Mouse (Mus musculus): ENCODE measurements around the gene Eid2. TPM values are rescaled to one million over a fixed set of nuclear protein-coding genes. Genes with fewer than 3 reads are reported as not detected.

The Eid2 gene
- polyA plus RNA-seq, 1 experiment from 2014 or later = 1.9 TPM

GRCm38 (mm10) chr7:28301616-28302433 lies 34.1 kb downstream of the Eid2 start, which contains the start of gene Dll3:
Dll3 (minus strand) TSS chr7:28302238.
- Histone ChIP-seq H3K27ac (replicated peaks) (peak within 1 kb of the TSS; percentile 93), H3K4me3 (peak within 1 kb of the TSS; percentile 63), H3K4me1 (peaks cover 70% of the 10 kb centered on the region), H3K27me3 (ENCODE audit: low read depth, poor library complexity, severe bottlenecking) (peaks cover 56% of the 10 kb centered on the region), H3K36me3 (peaks cover 47% of the 10 kb centered on the region), H3K9me3 (replicated peaks) (no peaks in the 10 kb centered on the region)
- DNase-seq (ENCODE audit: low spot score) = peak; percentile 85
- WGBS = under 1% methylated on average over 30 of the region's 30 CpGs

- H3K27ac ChIP-seq (replicated peaks) = no peak overlapping the region
- H3K36me3 ChIP-seq = peaks cover 67% of the 10 kb centered on the region
- no peak for DNase-seq (ENCODE audit: low spot score)
- no peak overlapping the region for H3K4me3 ChIP-seq
- H3K27me3 ChIP-seq (ENCODE audit: low read depth, poor library complexity, severe bottlenecking) = peaks cover 18% of the 10 kb centered on the region
- WGBS = 92% methylated on average over 10 of the region's 10 CpGs
- H3K9me3 ChIP-seq (replicated peaks) = no peaks in the 10 kb centered on the region
- peaks cover 84% of the 10 kb centered on the region for H3K4me1 ChIP-seq
These were observed 38.0 kb downstream of the Eid2 start for GRCm38 (mm10) chr7:28305641-28306040.

GRCm38 (mm10) chr7:28306216-28306615 lies 38.5 kb downstream of the Eid2 start:
- H3K9me3 ChIP-seq (replicated peaks) = no peaks in the 10 kb centered on the region
- DNase-seq (ENCODE audit: low spot score) = no peak
- peaks cover 12% of the 10 kb centered on the region for H3K27me3 ChIP-seq (ENCODE audit: low read depth, poor library complexity, severe bottlenecking)
- H3K4me3 ChIP-seq = no peak overlapping the region
- WGBS = 94% methylated on average over 8 of the region's 8 CpGs
- H3K36me3 ChIP-seq = peaks cover 67% of the 10 kb centered on the region
- H3K4me1 ChIP-seq = peaks cover 84% of the 10 kb centered on the region
- H3K27ac ChIP-seq (replicated peaks) = no peak overlapping the region

GRCm38 (mm10) chr7:28309737-28310136 lies 42.1 kb downstream of the Eid2 start:
- peaks cover 69% of the 10 kb centered on the region for H3K36me3 ChIP-seq
- H3K4me3 ChIP-seq = peak overlapping the region; percentile 99
- 78% methylated on average over 9 of the region's 9 CpGs for WGBS
- H3K4me1 ChIP-seq = peaks cover 64% of the 10 kb centered on the region
- no peaks in the 10 kb centered on the region for H3K27me3 ChIP-seq (ENCODE audit: low read depth, poor library complexity, severe bottlenecking)
- peak overlapping the region; percentile 94 for H3K27ac ChIP-seq (replicated peaks)
- no peaks in the 10 kb centered on the region for H3K9me3 ChIP-seq (replicated peaks)
- peak; percentile 42 for DNase-seq (ENCODE audit: low spot score)

GRCm38 (mm10) chr7:28311151-28311925 lies 43.7 kb downstream of the Eid2 start:
- H3K4me1 ChIP-seq = peaks cover 51% of the 10 kb centered on the region
- H3K27me3 ChIP-seq (ENCODE audit: low read depth, poor library complexity, severe bottlenecking) = no peaks in the 10 kb centered on the region
- H3K9me3 ChIP-seq (replicated peaks) = no peaks in the 10 kb centered on the region
- WGBS = 8% methylated on average over 35 of the region's 35 CpGs
- H3K36me3 ChIP-seq = peaks cover 69% of the 10 kb centered on the region
- H3K4me3 ChIP-seq = peak overlapping the region; percentile 99
- H3K27ac ChIP-seq (replicated peaks) = peak overlapping the region; percentile 94
- no peak for DNase-seq (ENCODE audit: low spot score)

- Histone ChIP-seq H3K27ac (replicated peaks) (peak within 1 kb of the TSS; percentile 94), H3K4me1 (peaks cover 50% of the 10 kb centered on the region), H3K4me3 (peak within 1 kb of the TSS; percentile 99), H3K27me3 (ENCODE audit: low read depth, poor library complexity, severe bottlenecking) (no peaks in the 10 kb centered on the region), H3K36me3 (peaks cover 69% of the 10 kb centered on the region), H3K9me3 (replicated peaks) (no peaks in the 10 kb centered on the region)
- DNase-seq (ENCODE audit: low spot score) = peak; percentile 94
- 1% methylated on average over 32 of the region's 45 CpGs for WGBS
These were observed 44.4 kb downstream of the Eid2 start, which contains the start of gene Timm50 for GRCm38 (mm10) chr7:28311926-28312543. Timm50 (minus strand) TSS chr7:28312072.

- no peaks in the 10 kb centered on the region for H3K9me3 ChIP-seq (replicated peaks)
- H3K36me3 ChIP-seq = peaks cover 93% of the 10 kb centered on the region
- no peaks in the 10 kb centered on the region for H3K27me3 ChIP-seq (ENCODE audit: low read depth, poor library complexity, severe bottlenecking)
- no peaks in the 10 kb centered on the region for H3K4me1 ChIP-seq
- H3K4me3 ChIP-seq = no peak overlapping the region
- H3K27ac ChIP-seq (replicated peaks) = no peak overlapping the region
- 90% methylated on average over 3 of the region's 3 CpGs for WGBS
- DNase-seq (ENCODE audit: low spot score) = no peak
These were observed 50.4 kb downstream of the Eid2 start for GRCm38 (mm10) chr7:28318036-28318435.

- H3K27me3 ChIP-seq (ENCODE audit: low read depth, poor library complexity, severe bottlenecking) = no peaks in the 10 kb centered on the region
- DNase-seq (ENCODE audit: low spot score) = no peak
- no peak overlapping the region for H3K27ac ChIP-seq (replicated peaks)
- no peaks in the 10 kb centered on the region for H3K9me3 ChIP-seq (replicated peaks)
- H3K4me1 ChIP-seq = no peaks in the 10 kb centered on the region
- peaks cover 100% of the 10 kb centered on the region for H3K36me3 ChIP-seq
- WGBS = 96% methylated on average over 17 of the region's 17 CpGs
- H3K4me3 ChIP-seq = no peak overlapping the region
These were observed 51.0 kb downstream of the Eid2 start for GRCm38 (mm10) chr7:28318714-28319113.

Other genes with a start within 250 kb of the Eid2 start
- gene Psmc4, start 217.8 kb upstream of the Eid2 start, polyA plus RNA-seq (2016; fragmentation: Nextera tagmentation; extraction: Ambion mirVana) = 446 and 458 TPM in 2 replicates
- gene Fcgbp, start 196.6 kb upstream of the Eid2 start, polyA plus RNA-seq (2016; fragmentation: Nextera tagmentation; extraction: Ambion mirVana) = 0.15 and 0.20 TPM in 2 replicates
- gene 9530053A07Rik, start 138.4 kb upstream of the Eid2 start, polyA plus RNA-seq (2016; fragmentation: Nextera tagmentation; extraction: Ambion mirVana) = 0.05 and 0.17 TPM in 2 replicates
- gene Fbl, start 98.2 kb upstream of the Eid2 start, polyA plus RNA-seq (2016; fragmentation: Nextera tagmentation; extraction: Ambion mirVana) = 136 and 158 TPM in 2 replicates
- 13.5 and 16.9 TPM in 2 replicates for gene Dyrk1b, start 88.4 kb upstream of the Eid2 start, polyA plus RNA-seq (2016; fragmentation: Nextera tagmentation; extraction: Ambion mirVana)
- gene Eid2b, start 9.9 kb downstream of the Eid2 start, polyA plus RNA-seq (2016; fragmentation: Nextera tagmentation; extraction: Ambion mirVana) = 11.9 and 15.3 TPM in 2 replicates
- 0.46 and 1.4 TPM in 2 replicates for gene Selenov, start 23.3 kb downstream of the Eid2 start, polyA plus RNA-seq (2016; fragmentation: Nextera tagmentation; extraction: Ambion mirVana)
- gene Dll3, start 34.4 kb downstream of the Eid2 start, polyA plus RNA-seq (2016; fragmentation: Nextera tagmentation; extraction: Ambion mirVana) = 39.0 and 61.2 TPM in 2 replicates
- 249 and 261 TPM in 2 replicates for gene Timm50, start 44.2 kb downstream of the Eid2 start, polyA plus RNA-seq (2016; fragmentation: Nextera tagmentation; extraction: Ambion mirVana)
- gene Supt5, start 70.9 kb downstream of the Eid2 start, polyA plus RNA-seq (2016; fragmentation: Nextera tagmentation; extraction: Ambion mirVana) = 113 and 122 TPM in 2 replicates
- gene Rps16, start 82.8 kb downstream of the Eid2 start, polyA plus RNA-seq (2016; fragmentation: Nextera tagmentation; extraction: Ambion mirVana) = 726 and 912 TPM in 2 replicates
- 69.7 and 82.9 TPM in 2 replicates for gene Plekhg2, start 104.7 kb downstream of the Eid2 start, polyA plus RNA-seq (2016; fragmentation: Nextera tagmentation; extraction: Ambion mirVana)
- 4.6 and 5.1 TPM in 2 replicates for gene Zfp36, start 112.4 kb downstream of the Eid2 start, polyA plus RNA-seq (2016; fragmentation: Nextera tagmentation; extraction: Ambion mirVana)
- 58.9 and 61.0 TPM in 2 replicates for gene Med29, start 124.8 kb downstream of the Eid2 start, polyA plus RNA-seq (2016; fragmentation: Nextera tagmentation; extraction: Ambion mirVana)
- 89.8 and 90.8 TPM in 2 replicates for gene Paf1, start 125.1 kb downstream of the Eid2 start, polyA plus RNA-seq (2016; fragmentation: Nextera tagmentation; extraction: Ambion mirVana)
- 6.3 and 8.1 TPM in 2 replicates for gene Gmfg, start 169.6 kb downstream of the Eid2 start, polyA plus RNA-seq (2016; fragmentation: Nextera tagmentation; extraction: Ambion mirVana)
- gene Lrfn1, start 184.1 kb downstream of the Eid2 start, polyA plus RNA-seq (2016; fragmentation: Nextera tagmentation; extraction: Ambion mirVana) = 3.6 and 3.7 TPM in 2 replicates
- not detected in 2 replicates for gene Ifnl2, start 242.6 kb downstream of the Eid2 start, polyA plus RNA-seq (2016; fragmentation: Nextera tagmentation; extraction: Ambion mirVana)